Mouse (Mus musculus) layer of hippocampus, adult 18-20 months (tissue): ENCODE data around the gene 6030498E09Rik. TPM values are rescaled to one million over a fixed set of nuclear protein-coding genes. Genes with fewer than 3 reads are reported as not detected.

Source experiments
- DNase-seq, 2 experiments: peaks; one replicate each; pipeline ENCODE4 v3.0.0; 2022; ENCODE audit warnings: low spot score in 2 of 2
- long read RNA-seq: library from polyadenylated mRNA; stranded (forward); transcript quantifications from one replicate; pipeline ENCODE4 v2.0.0, GENCODE M21; 2021
- microRNA-seq, 2 experiments: library from miRNA; unstranded; fragments of <30 nt; microRNA quantifications; one replicate each; pipeline ENCODE4 v1.2.0; 2021
- total RNA-seq, 2 experiments: library from RNA; stranded (reverse); gene quantifications; 2 replicates each; pipeline ENCODE4 v1.2.3; 2021

Gene 6030498E09Rik
- total RNA-seq = not detected
- long read RNA-seq = 0 reads

DNA sequence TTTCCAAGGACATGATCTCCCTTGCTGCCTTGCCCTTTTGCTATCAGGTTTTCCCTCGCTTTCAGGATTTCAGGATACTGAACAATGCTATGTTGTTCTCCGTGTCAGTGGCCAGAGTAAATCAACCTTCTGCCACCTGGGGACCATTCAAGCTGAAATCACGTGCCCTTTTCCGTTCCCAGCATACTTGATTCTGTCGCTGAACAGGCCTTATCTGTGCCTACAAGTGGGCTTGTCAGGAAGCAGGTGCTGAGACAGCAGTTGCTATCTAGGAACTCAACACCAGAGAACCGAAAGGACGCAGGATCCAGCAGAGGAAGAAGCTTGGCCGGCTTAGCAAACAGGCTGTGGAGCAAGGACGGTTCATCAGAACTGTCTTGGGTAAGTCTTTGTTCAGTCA is at the start of gene 6030498E09Rik:
Gene 6030498E09Rik, plus strand, starts transcription at position 194 of the 400 bp plus-strand sequence.
- DNase-seq = no peak

DNA sequence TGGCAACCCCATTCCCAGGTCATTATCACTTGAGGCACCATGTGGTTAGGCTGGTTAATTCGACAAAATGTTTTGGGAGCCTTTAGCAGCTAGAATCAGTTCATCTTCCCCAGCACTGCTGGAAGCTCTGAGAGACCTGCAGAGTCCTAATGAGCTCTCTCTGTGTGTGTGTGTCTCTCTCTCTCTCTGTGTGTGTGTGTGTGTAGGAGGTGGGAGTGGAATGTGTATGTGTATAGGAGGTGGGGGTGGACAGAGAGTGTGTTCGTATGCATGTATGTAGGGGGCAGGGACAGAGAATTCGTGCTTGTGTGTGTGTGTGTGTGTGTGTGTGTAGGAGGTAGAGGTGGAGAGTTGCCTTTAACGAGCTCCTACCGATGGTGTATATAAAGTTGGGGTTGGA is 42.4 kb upstream of the 6030498E09Rik start:
- DNase-seq = no peak

GRCm38 (mm10) chrX:38730639-38731038 is 41.8 kb upstream of the 6030498E09Rik start:
- no peak for DNase-seq

- no peak for DNase-seq
Measured at GRCm38 (mm10) chrX:38733683-38734082, 38.8 kb upstream of the 6030498E09Rik start.

GRCm38 (mm10) chrX:38734916-38735880 is 37.3 kb upstream of the 6030498E09Rik start:
- peak in 1 of 2 experiments; percentile 7 for DNase-seq

DNA sequence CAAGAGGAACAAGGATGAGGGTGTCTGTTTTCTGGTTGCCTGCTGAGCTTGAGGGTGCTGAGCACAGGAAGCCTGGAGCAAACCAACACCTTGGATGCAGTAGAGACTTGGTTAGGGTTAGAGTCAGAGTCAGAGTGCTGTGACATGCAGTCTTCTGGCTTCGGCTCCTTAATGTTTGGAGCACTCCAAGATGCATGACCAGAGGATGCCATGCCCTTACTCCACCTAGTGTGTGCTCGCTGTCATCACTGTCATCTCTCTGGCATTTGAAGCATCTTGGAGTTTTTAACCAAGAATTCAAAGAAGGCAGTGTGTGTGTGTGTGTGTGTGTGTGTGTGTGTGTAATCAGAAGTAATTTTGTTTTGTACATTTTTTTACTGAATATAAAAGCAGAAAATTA is 1.0 kb upstream of the 6030498E09Rik start:
- DNase-seq = no peak

DNA sequence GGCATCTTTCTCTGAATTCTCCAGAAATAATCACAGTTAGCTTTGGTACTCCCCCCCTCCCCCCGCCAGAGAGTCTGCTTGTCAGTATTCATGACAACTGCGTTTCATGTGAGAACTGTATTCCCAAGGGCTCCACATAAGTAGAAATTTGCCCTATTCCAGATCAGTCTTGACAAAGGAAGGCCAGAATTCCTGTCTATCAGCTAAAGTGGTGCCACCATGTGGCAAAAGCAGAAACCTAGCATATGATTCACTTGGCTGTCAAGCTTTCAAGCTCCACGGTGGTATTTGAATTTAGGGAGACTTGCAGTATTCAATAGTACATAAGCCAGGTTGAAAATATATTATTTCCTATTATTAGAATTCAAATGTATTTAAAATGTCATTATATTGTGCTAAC is 585 bp upstream of the 6030498E09Rik start:
- peak in 1 of 2 experiments; percentile 33 for DNase-seq

DNA sequence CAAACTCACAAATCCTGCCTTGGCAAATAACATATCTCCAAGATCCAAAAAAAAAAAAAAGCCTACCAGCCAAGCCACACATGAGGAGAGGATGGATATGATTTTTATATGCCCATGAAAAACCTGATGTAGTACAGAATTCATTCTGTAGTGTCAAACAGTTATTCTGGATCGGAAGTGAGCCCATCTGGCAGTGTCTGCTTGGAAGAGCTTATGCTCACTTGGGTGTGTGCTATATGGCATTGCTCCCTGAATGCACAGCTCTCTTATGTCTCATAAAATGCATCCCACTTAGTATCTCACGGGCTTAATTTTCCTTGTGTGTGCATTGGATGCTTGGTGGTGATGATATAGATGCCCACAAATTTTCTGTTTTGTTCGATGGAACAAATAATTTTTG is 21.9 kb downstream of the 6030498E09Rik start:
- no peak for DNase-seq

GRCm38 (mm10) chrX:38813934-38814333 is 41.5 kb downstream of the 6030498E09Rik start:
- no peak for DNase-seq

DNA sequence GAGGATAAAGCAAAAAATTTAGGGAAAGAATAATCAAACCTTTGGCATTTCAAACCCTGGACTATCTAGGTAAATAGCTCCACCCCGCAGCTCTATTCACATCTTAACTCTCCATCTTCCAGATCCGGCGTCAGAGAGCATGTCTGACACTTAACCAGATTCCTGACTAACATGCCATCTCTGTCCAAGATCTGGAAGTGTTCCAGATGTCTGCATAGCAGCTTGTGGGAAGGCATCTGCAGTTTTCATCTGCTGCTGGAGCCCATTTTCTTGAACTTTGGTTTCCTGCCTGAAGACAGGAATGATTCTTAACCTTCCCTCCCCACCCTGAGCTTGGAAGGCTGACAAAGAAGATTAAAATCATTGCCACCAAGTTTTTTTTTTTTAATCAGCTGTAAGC is 44.4 kb downstream of the 6030498E09Rik start:
- no peak for DNase-seq

- no peak for DNase-seq
Measured at GRCm38 (mm10) chrX:38958571-38958970, 186.1 kb downstream of the 6030498E09Rik start.

GRCm38 (mm10) chrX:38996265-38996664 is 223.8 kb downstream of the 6030498E09Rik start:
- DNase-seq = no peak

Small RNAs within 50 kb of the gene (microRNA-seq; reads per million reads assigned to microRNA genes)
- 0 reads per million in 2 experiments for gene Gm25642

Other genes starting within 250 kb of the 6030498E09Rik start
- 10 to 100 TPM; 32.5 to 33.9 TPM for gene Cul4b, start 196.5 kb upstream of the 6030498E09Rik start, total RNA-seq
- 10 to 100 TPM; 76.1 to 83.8 TPM for gene Mcts1, start 172.1 kb upstream of the 6030498E09Rik start, total RNA-seq
- 10 to 100 TPM; 24.4 to 24.8 TPM for gene C1galt1c1, start 137.6 kb upstream of the 6030498E09Rik start, total RNA-seq